Mouse (Mus musculus) right cerebral cortex, postnatal 14 days (tissue): ENCODE measurements around the gene Rap1gap2.

Experiments
- DNase-seq: peaks from one replicate; pipeline ENCODE4 v3.0.0; 2022

The Rap1gap2 gene

GRCm38 (mm10) chr11:74610545-74611176 is at the start of gene Rap1gap2:
Gene Rap1gap2, minus strand, starts transcription at chr11:74610915.
- peak; percentile 23 for DNase-seq

- no peak for DNase-seq
Measured at GRCm38 (mm10) chr11:74660336-74660735, 49.6 kb upstream of the Rap1gap2 start.

- no peak for DNase-seq
Measured at GRCm38 (mm10) chr11:74655941-74656340, 45.2 kb upstream of the Rap1gap2 start.

- DNase-seq = no peak
Measured at GRCm38 (mm10) chr11:74653385-74653784, 42.7 kb upstream of the Rap1gap2 start.

GRCm38 (mm10) chr11:74652791-74653191 is 42.1 kb upstream of the Rap1gap2 start:
- DNase-seq = no peak

GRCm38 (mm10) chr11:74650576-74651100 is 39.9 kb upstream of the Rap1gap2 start:
- DNase-seq = no peak

- peak; percentile 38 for DNase-seq
Measured at GRCm38 (mm10) chr11:74649647-74650551, 39.2 kb upstream of the Rap1gap2 start.

- peak; percentile 97 for DNase-seq
Measured at GRCm38 (mm10) chr11:74649095-74649646, 38.5 kb upstream of the Rap1gap2 start, which contains the start of gene Cluh. Gene Cluh, plus strand, starts transcription at chr11:74649495.

- DNase-seq = no peak
Measured at GRCm38 (mm10) chr11:74648676-74649075, 38.0 kb upstream of the Rap1gap2 start.

GRCm38 (mm10) chr11:74647966-74648365 is 37.3 kb upstream of the Rap1gap2 start:
- DNase-seq = no peak

GRCm38 (mm10) chr11:74639628-74640027 is 28.9 kb upstream of the Rap1gap2 start:
- DNase-seq = no peak

- no peak for DNase-seq
Measured at GRCm38 (mm10) chr11:74638791-74639411, 28.2 kb upstream of the Rap1gap2 start.

GRCm38 (mm10) chr11:74637971-74638790 is 27.5 kb upstream of the Rap1gap2 start:
- peak; percentile 74 for DNase-seq

GRCm38 (mm10) chr11:74637486-74637885 is 26.8 kb upstream of the Rap1gap2 start:
- DNase-seq = no peak

- DNase-seq = peak; percentile 57
Measured at GRCm38 (mm10) chr11:74634490-74635275, 24.0 kb upstream of the Rap1gap2 start.

- DNase-seq = no peak
Measured at GRCm38 (mm10) chr11:74631880-74632789, 21.4 kb upstream of the Rap1gap2 start.

GRCm38 (mm10) chr11:74627481-74627880 is 16.8 kb upstream of the Rap1gap2 start:
- DNase-seq = no peak

- no peak for DNase-seq
Measured at GRCm38 (mm10) chr11:74625333-74625732, 14.6 kb upstream of the Rap1gap2 start.

GRCm38 (mm10) chr11:74623693-74624092 is 13.0 kb upstream of the Rap1gap2 start:
- DNase-seq = no peak
